Mouse (Mus musculus) lung, adult 2 months (tissue): ENCODE measurements around the gene Rnasek.

Source experiments
- CTCF ChIP-seq: fragments of 200-500 bp; IDR thresholded peaks from 2 replicates; pipeline ENCODE4 v1.5.1; 2011; ENCODE audit warnings: mild to moderate bottlenecking, low read length, control low read depth; ENCODE audit not compliant: insufficient read depth
- POLR2A ChIP-seq: fragments of 200-500 bp; IDR thresholded peaks from 2 replicates; pipeline ENCODE4 v1.6.1; 2011; ENCODE audit warnings: low read depth, mild to moderate bottlenecking, control low read depth, low read length, borderline replicate concordance; ENCODE audit errors: extremely low read depth

DNA sequence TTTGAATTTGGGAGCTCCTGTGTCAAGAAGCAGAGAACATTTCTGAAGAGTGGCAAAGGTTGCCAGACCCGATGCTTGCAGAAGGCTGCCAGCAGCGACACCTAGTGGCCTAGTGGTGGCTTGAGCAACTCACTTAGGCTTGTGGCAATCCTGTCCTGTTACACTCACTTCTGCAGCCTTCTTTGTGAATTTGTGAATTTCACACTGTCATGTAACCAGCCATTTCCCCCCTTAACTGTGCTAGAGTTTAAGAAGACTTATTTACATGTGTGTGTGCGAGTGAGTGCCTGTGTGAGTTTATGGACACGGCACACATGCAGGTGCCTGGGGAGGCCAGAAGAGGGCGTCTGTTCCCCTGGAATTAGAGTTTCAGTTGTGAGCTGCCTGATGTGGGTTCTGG lies 38.0 kb downstream of the Rnasek start:
- TF ChIP-seq CTCF (peak; percentile 98), POLR2A (no peak)
